Comparison of ENCODE assay signal across 20 mouse cellular contexts in genomic region chr1:131842221-131842620, GRCm38 (mm10). TPM values are rescaled to one million over a fixed set of nuclear protein-coding genes. Genes with fewer than 3 reads are reported as not detected.
DNase-seq lines count a peak whose midpoint lies in the region; TF ChIP-seq lines count a peak whose summit lies in the region.
"Had no signal": no experiment of that assay in that cellular context is flagged by ENCODE, and none has a peak within 500 bp of the region (broad histone marks: within the 10 kb centered on the region; RNA-seq: fewer than 3 reads in every experiment).

No protein-coding gene starts in this region.

- H3K4me3 ChIP-seq in heart, adult 2 months: no peak overlapping the region
- no peak overlapping the region for H3K4me3 ChIP-seq in left cerebral cortex, adult 2 months
- H3K4me3 ChIP-seq: embryonic facial prominence, embryonic 12.5 days; forebrain, embryonic 15.5 days; heart, embryonic 13.5 days; hindbrain, embryonic 15.5 days had no signal

- intact Hi-C loops in heart, adult 2 months (cut with DNase I): no loop called here
- intact Hi-C loops in heart, postnatal 36 days (cut with DNase I): loop anchor here (10.0 kb wide), 1 partner anchor 227 kb away; no protein-coding TSS in a partner anchor
- intact Hi-C loops in left cerebral cortex, adult 2 months (cut with DNase I): no loop called here

- no peaks in the 10 kb centered on the region for H3K27me3 ChIP-seq in heart, adult 2 months (ENCODE audit: control insufficient read depth, insufficient read depth, low read length)
- H3K27me3 ChIP-seq: embryonic facial prominence, embryonic 12.5 days; forebrain, embryonic 15.5 days; heart, embryonic 13.5 days; hindbrain, embryonic 15.5 days had no signal

- TF ChIP-seq CTCF in heart, adult 2 months (IDR thresholded peaks at IDR 0.05): no peak
- no peak for TF ChIP-seq CTCF in left cerebral cortex, adult 2 months (IDR thresholded peaks at IDR 0.05)

- no peaks in the 10 kb centered on the region for H3K79me2 ChIP-seq in heart, adult 2 months (replicated peaks; ENCODE audit: control insufficient read depth, insufficient read depth, low read length)

- TF ChIP-seq POLR2A in heart, adult 2 months (IDR thresholded peaks at IDR 0.05; ENCODE audit: insufficient read depth, low read depth, low read length): no peak

- 69% methylated on average over 4 of the region's 4 CpGs for WGBS in heart, adult 2 months

- no peak overlapping the region for H3K9ac ChIP-seq in heart, adult 2 months (ENCODE audit: low read depth, low read length)
- H3K9ac ChIP-seq: embryonic facial prominence, embryonic 12.5 days; forebrain, embryonic 15.5 days; heart, embryonic 13.5 days; hindbrain, embryonic 15.5 days had no signal

- peak; percentile 78 to 87 for DNase-seq in adrenal gland, adult (ENCODE audit: inconsistent age in 2 of 2, low spot score in 1 of 2)
- no peak for DNase-seq in adrenal gland, postnatal 25 days
- DNase-seq in heart, adult 2 months: peak in 1 of 2 experiments; percentile 17
- no peak for DNase-seq in heart, postnatal 36 days
- peak; percentile 35 for DNase-seq in ZHBTc4 (ENCODE audit: low read depth, low spot score)
- DNase-seq in adrenal gland, postnatal 36 days: peak; percentile 47 to 52
- no peak for DNase-seq in left cerebral cortex, adult 2 months (ENCODE audit: extremely low spot score in 1 of 2, low spot score in 2 of 2)
- DNase-seq: B cell, adult 2 months; cerebellum, adult 11 months; cerebellum, adult 8-10 months; cerebellum, postnatal 14 days; gastrocnemius, postnatal 14 days; kidney, adult 9 months had no signal

- TF ChIP-seq EP300 in heart, adult 2 months (IDR thresholded peaks at IDR 0.05; ENCODE audit: insufficient read depth, low read depth, low read length): no peak

- H3K4me1 ChIP-seq in heart, adult 2 months (ENCODE audit: control insufficient read depth, insufficient read depth, low read length): no peaks in the 10 kb centered on the region; the same call in 1 of the 2 replicates
- H3K4me1 ChIP-seq: embryonic facial prominence, embryonic 12.5 days; forebrain, embryonic 15.5 days; heart, embryonic 13.5 days; hindbrain, embryonic 15.5 days had no signal

- H3K27ac ChIP-seq in heart, adult 2 months: peak overlapping the region; percentile 64
- no peak overlapping the region for H3K27ac ChIP-seq in left cerebral cortex, adult 2 months
- H3K27ac ChIP-seq: embryonic facial prominence, embryonic 12.5 days; forebrain, embryonic 15.5 days; heart, embryonic 13.5 days; hindbrain, embryonic 15.5 days; kidney, postnatal 0 days had no signal

- no peaks in the 10 kb centered on the region; the same call in 1 of the 2 replicates for H3K36me3 ChIP-seq in heart, adult 2 months (ENCODE audit: control insufficient read depth, insufficient read depth, low read length)

RNA-seq across cellular contexts. Expression of gene Slc41a1, which starts 14.9 kb away (rescaled TPM):
- total RNA-seq in adrenal gland, postnatal 25 days (2021): 60.7 and 74.8 TPM in 2 replicates
- total RNA-seq in heart, adult 2 months (2021): 10 to 100 TPM; 43.4 to 65.9 TPM
- polyA plus RNA-seq in heart, adult 2 months (2012; rRNA removed): 69.5 and 84.1 TPM in 2 replicates
- total RNA-seq in heart, postnatal 36 days (2021): 10 to 100 TPM; 51.7 to 66.5 TPM
- total RNA-seq in adrenal gland, postnatal 36 days (2021): 10 to 100 TPM; 38.3 to 59.0 TPM
- total RNA-seq in left cerebral cortex, adult 2 months (2021): 10 to 100 TPM; 42.6 to 46.8 TPM

RNA-seq across cellular contexts. Expression of gene Rab29, which starts 24.8 kb away (rescaled TPM):
- 15.9 and 21.3 TPM in 2 replicates for total RNA-seq in adrenal gland, postnatal 25 days (2021)
- 10 to 100 TPM; 11.2 to 11.8 TPM for total RNA-seq in heart, adult 2 months (2021)
- 17.4 and 28.6 TPM in 2 replicates for polyA plus RNA-seq in heart, adult 2 months (2012; rRNA removed)
- 10 to 100 TPM; 11.7 to 13.9 TPM for total RNA-seq in heart, postnatal 36 days (2021)
- total RNA-seq in adrenal gland, postnatal 36 days (2021): 10 to 100 TPM; 16.1 to 23.0 TPM
- total RNA-seq in left cerebral cortex, adult 2 months (2021): 1 to 10 TPM; 4.8 to 5.0 TPM
- total RNA-seq: G1E had no signal
- polyA plus RNA-seq: G1E had no signal

RNA-seq across cellular contexts. Expression of gene Pm20d1, which starts 45.0 kb away (rescaled TPM):
- 14.9 and 15.5 TPM in 2 replicates for total RNA-seq in adrenal gland, postnatal 25 days (2021)
- 1 to 10 TPM; 5.8 to 7.5 TPM for total RNA-seq in heart, adult 2 months (2021)
- polyA plus RNA-seq in heart, adult 2 months (2012; rRNA removed): 5.9 and 8.3 TPM in 2 replicates
- 1 to 10 TPM; 5.7 to 7.0 TPM for total RNA-seq in heart, postnatal 36 days (2021)
- total RNA-seq in adrenal gland, postnatal 36 days (2021): 10 to 100 TPM in 1 of 2 experiments, 1 to 10 TPM in 1; 6.7 to 15.6 TPM
- total RNA-seq in left cerebral cortex, adult 2 months (2021): 1 to 10 TPM; 1.5 to 2.3 TPM
- total RNA-seq: common myeloid progenitor, adult 5-6 weeks had no signal
- polyA plus RNA-seq: G1E had no signal

Comparison
In these comparisons a context has a peak if more than half of its experiments do, and no peak if none do; other contexts are left out.
1. DNase-seq: peak in adrenal gland, adult (2 of 2), ZHBTc4 (single experiment) and adrenal gland, postnatal 36 days (2 of 2); none in adrenal gland, postnatal 25 days (single experiment), heart, postnatal 36 days (0 of 2) and left cerebral cortex, adult 2 months (0 of 2).